Mouse (Mus musculus) liver, embryonic 14.5 days (tissue): ENCODE measurements around the gene Jmjd4.

Experiments
- CTCF ChIP-seq: IDR thresholded peaks from 2 replicates; pipeline ENCODE4 v1.5.1; 2016; ENCODE audit warnings: antibody characterized with exemption, low read depth, control low read depth
- EP300 ChIP-seq: IDR thresholded peaks from 2 replicates; pipeline ENCODE4 v1.6.1; 2016; ENCODE audit warnings: antibody characterized with exemption, low read depth

DNA sequence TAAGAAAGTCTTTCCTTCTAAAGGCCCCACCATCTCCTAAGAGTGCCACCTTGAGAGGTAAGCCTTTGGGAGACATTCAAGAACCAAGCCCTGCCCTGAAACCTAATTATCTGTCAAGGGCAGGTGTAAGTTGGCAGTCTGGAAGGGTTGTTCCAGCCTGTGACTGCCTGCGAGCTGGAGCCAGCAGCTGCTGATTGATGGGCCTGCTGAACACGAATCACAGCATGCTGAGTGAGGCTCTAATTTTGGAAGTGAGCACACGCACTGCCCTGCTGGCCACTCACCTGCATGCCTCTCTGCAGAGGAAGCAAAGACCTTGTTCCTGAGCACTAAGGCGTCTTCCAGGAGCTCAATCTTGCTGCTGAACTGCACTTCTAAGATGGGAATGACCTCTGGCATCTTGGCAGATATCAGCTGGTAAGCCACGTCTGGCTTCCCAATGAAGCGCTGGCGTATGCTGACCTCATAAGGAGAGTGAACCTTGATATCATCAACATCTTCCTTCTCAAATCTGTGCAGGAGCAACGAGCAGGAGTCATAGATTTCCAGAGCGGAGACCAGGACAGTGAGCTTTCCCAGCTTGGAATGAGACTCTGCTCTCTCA lies 21.7 kb upstream of the Jmjd4 start:
- TF ChIP-seq CTCF (no peak), EP300 (no peak)
